Mouse (Mus musculus): ENCODE results near the gene Zfp418. TPM values are rescaled to one million over a fixed set of nuclear protein-coding genes. Genes with fewer than 3 reads are reported as not detected.
"Not testable (repeated sequence)": the region's sequence is repeated elsewhere in the genome, so short reads cannot be mapped to it uniquely, and the experiment has no call there.

The Zfp418 gene
- polyA plus RNA-seq (2015; fragmentation: Nextera tagmentation; extraction: Ambion mirVana), result 1.7 and 1.9 TPM in 2 replicates

DNA sequence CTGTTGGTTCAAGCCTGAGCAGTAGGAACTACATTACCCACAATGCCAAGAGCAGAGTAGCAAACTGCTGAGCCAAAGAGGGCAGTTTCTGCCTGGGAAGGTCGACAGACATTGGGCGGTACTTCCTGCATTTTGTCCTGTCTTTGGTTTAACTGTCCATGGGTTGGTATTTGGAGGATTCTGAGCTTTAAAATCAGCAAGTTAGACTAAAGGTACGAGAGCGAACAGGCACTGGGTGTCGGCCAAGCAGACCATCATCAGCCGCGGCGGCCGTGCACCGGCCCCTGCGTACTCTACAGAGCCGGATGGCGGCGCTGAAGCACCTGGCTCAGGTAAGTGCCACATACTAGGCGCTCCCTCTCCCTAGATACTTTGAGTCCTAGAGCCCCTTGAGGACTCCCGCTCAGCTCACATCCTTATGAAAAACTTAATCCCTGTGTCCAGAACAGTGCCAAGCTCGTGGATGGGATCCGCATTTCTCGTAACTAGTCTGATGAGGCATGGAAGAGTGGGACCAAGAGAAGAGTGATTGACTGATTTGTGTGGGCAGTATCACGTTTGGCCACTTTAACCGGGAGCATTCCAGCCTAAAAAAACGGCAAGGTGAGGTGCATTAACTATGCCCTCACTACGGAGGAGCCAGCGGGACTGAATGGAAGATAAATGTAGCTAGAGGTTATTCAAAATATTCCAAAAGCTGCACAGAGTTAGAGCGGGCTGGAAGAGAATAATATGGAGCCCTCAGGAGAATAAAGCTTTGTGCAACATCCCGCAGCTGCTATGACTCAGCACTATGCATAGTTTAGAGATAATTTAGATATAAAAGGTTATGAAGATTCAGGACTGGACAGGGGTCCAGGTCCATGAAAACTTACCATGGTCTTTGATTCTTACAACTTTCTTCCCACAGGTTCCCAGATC lies at the start of gene Zfp418:
Gene Zfp418 (plus strand): TSS at position 104 of the 921 bp plus-strand sequence.
- Histone ChIP-seq H3K4me2 (peak within 1 kb of the TSS; percentile 75), H3K27ac (peak within 1 kb of the TSS; percentile 82), H3K36me3 (peaks cover 13% of the 10 kb centered on the region), H3K4me1 (peaks cover 6% of the 10 kb centered on the region), H3K27me3 (no peaks in the 10 kb centered on the region), H3K9me3 (replicated peaks) (no peaks in the 10 kb centered on the region), H3K4me3 (replicated peaks) (peak within 1 kb of the TSS; percentile 67), H3K9ac (peak within 1 kb of the TSS; percentile 73)
- 1% methylated on average over 26 of the region's 26 CpGs for WGBS
- peak; percentile 99 for ATAC-seq (replicated peaks; ENCODE audit: low FRiP score)

- peak overlapping the region; percentile 69 for H3K4me3 ChIP-seq (replicated peaks)
- no peak overlapping the region for H3K27ac ChIP-seq
- H3K4me2 ChIP-seq, result peak overlapping the region; percentile 68
- ATAC-seq (replicated peaks; ENCODE audit: low FRiP score), result no peak
- H3K27me3 ChIP-seq, result no peaks in the 10 kb centered on the region
- peaks cover 25% of the 10 kb centered on the region for H3K36me3 ChIP-seq
- H3K4me1 ChIP-seq, result peaks cover 10% of the 10 kb centered on the region; the same call in 1 of the 2 replicates
- H3K9ac ChIP-seq, result peak overlapping the region; percentile 69; the same call in 1 of the 2 replicates
- no peaks in the 10 kb centered on the region for H3K9me3 ChIP-seq (replicated peaks)
- 56% methylated on average over 6 of the region's 6 CpGs for WGBS
These were observed 49.5 kb upstream of the Zfp418 start for GRCm38 (mm10) chr7:7121602-7121980.

- H3K4me3 ChIP-seq (replicated peaks); H3K27ac ChIP-seq; H3K4me1 ChIP-seq; ATAC-seq (replicated peaks; ENCODE audit: low FRiP score); H3K27me3 ChIP-seq; H3K9ac ChIP-seq; H3K36me3 ChIP-seq; H3K9me3 ChIP-seq (replicated peaks); H3K4me2 ChIP-seq: not testable (repeated sequence)
- WGBS, result 94% methylated on average over 15 of the region's 15 CpGs
These were observed 40.5 kb upstream of the Zfp418 start for GRCm38 (mm10) chr7:7130491-7131124.

DNA sequence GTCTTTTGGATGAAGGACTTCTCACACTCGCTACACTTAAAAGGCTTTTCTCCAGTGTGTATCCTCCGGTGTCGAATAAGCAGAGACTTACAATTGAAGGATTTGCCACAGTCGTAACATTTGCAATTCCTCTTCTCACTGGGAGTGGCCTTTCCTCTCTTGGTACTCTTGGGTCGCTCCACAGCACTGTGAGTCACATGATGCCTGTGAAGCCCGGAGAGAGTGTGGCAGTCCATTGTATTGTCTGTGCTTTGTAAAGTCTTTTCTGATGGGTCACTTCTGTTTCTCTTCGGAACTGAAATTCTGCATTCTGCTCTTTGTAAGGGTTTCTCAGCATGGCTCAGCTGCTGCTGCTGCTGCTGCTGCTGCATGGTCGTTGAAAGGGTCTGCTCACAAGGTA lies 38.4 kb upstream of the Zfp418 start:
- Histone ChIP-seq H3K27ac (no peak overlapping the region), H3K4me2 (no peak overlapping the region), H3K9me3 (replicated peaks) (no peaks in the 10 kb centered on the region), H3K27me3 (no peaks in the 10 kb centered on the region), H3K4me3 (replicated peaks) (no peak overlapping the region), H3K9ac (no peak overlapping the region), H3K36me3 (no peaks in the 10 kb centered on the region), H3K4me1 (no peaks in the 10 kb centered on the region)
- no peak for ATAC-seq (replicated peaks; ENCODE audit: low FRiP score)
- WGBS, result 86% methylated on average over 8 of the region's 8 CpGs

- Histone ChIP-seq H3K4me1 (no peaks in the 10 kb centered on the region), H3K9me3 (replicated peaks) (no peaks in the 10 kb centered on the region)
These were observed 34.7 kb upstream of the Zfp418 start, which contains the start of gene Zfp773 for GRCm38 (mm10) chr7:7136379-7136866. Gene Zfp773, minus strand, starts transcription at chr7:7136755.

DNA sequence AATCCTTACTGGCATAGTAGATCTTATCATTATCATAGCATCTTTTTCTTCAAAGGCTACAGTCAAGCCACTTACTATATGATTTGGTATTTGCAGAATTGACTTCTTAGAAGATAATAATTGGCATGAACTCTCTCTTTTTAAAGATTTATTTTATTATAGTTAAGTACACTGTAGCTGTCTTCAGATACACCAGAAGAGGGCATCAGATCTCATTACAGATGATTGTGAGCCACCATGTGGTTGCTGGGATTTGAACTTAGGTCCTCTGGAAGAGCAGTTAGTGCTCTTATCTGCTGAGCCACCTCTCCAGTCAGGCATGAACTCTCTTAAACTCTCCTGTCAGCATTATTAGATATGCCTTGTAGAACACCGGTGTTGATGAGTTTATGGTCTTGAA lies 26.9 kb upstream of the Zfp418 start:
- Histone ChIP-seq H3K4me1 (no peaks in the 10 kb centered on the region), H3K9me3 (replicated peaks) (no peaks in the 10 kb centered on the region), H3K36me3 (no peaks in the 10 kb centered on the region), H3K27me3 (no peaks in the 10 kb centered on the region), H3K27ac (no peak overlapping the region), H3K4me3 (replicated peaks) (no peak overlapping the region), H3K9ac (no peak overlapping the region), H3K4me2 (no peak overlapping the region)
- ATAC-seq (replicated peaks; ENCODE audit: low FRiP score), result no peak
- 81% methylated on average over 1 of the region's 1 CpGs for WGBS

More at GRCm38 (mm10) chr7:7136379-7136866, 34.7 kb upstream of the Zfp418 start, which contains the start of gene Zfp773:
- peak within 1 kb of the TSS; percentile 53 for H3K4me3 ChIP-seq (replicated peaks)
- WGBS, result 5% methylated on average over 16 of the region's 16 CpGs
- H3K27me3 ChIP-seq, result no peaks in the 10 kb centered on the region
- H3K4me2 ChIP-seq, result peak within 1 kb of the TSS; percentile 57
- ATAC-seq (replicated peaks; ENCODE audit: low FRiP score), result peak; percentile 99
- peak within 1 kb of the TSS; percentile 44 for H3K9ac ChIP-seq
- no peaks in the 10 kb centered on the region for H3K36me3 ChIP-seq
- no peak within 1 kb of the TSS for H3K27ac ChIP-seq

DNA sequence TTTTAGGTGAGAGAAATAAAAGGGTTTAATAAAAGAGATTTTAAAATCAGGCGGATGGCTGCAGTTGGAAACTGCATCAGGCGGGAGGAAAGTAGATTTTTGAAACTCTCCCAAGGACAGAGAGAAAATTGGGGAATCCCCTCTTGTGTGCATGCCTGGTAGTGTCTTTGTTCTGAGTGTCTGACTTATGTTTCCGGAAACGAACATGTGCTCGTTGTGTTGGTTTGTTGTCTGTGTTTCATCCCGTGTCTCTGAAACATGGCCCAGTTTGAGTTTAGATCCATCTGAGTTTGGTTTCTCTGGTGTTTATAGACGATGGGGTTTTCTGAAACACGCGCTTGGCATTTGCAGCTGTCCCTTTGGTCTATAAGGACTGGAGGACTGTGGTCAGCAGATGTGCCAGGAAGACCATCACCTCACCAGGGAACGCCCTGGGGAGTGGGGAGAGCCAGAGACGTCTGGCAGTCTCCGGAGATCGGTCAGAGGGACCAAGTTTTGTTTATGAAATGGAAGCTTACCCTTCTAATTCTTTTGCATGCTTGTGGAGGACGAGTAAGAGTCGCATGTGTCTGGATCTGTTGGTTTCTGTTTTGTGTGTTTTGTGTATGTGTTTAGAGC lies 25.0 kb upstream of the Zfp418 start:
- no peak overlapping the region for H3K9ac ChIP-seq
- no peaks in the 10 kb centered on the region for H3K36me3 ChIP-seq
- 92% methylated on average over 15 of the region's 15 CpGs for WGBS
- H3K4me3 ChIP-seq (replicated peaks), result no peak overlapping the region
- no peak overlapping the region for H3K4me2 ChIP-seq
- no peaks in the 10 kb centered on the region for H3K27me3 ChIP-seq
- H3K4me1 ChIP-seq, result no peaks in the 10 kb centered on the region
- H3K27ac ChIP-seq, result no peak overlapping the region
- no peak for ATAC-seq (replicated peaks; ENCODE audit: low FRiP score)
- no peaks in the 10 kb centered on the region for H3K9me3 ChIP-seq (replicated peaks)

DNA sequence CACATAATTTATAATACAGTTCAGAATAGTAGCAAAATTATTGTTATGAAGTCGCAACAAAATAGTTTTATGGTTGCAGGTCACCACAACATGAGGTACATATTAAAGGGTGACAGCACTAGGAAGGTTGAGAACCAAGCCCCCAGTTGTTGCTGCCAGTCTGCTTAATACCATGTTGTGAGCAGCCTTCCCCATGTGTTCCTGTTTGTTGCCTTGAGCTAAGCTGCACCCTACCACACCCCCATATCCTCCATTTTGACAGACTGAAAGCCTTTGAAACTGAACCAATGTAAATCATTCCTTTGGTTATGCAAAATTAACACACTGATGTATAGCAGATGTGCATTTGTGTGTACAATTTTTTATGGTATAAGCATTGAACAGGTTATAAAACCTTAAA lies 14.8 kb downstream of the Zfp418 start:
- Histone ChIP-seq H3K4me2 (no peak overlapping the region), H3K4me1 (no peaks in the 10 kb centered on the region), H3K9ac (no peak overlapping the region), H3K27me3 (no peaks in the 10 kb centered on the region), H3K9me3 (replicated peaks) (no peaks in the 10 kb centered on the region), H3K4me3 (replicated peaks) (no peak overlapping the region), H3K27ac (no peak overlapping the region), H3K36me3 (peaks cover 25% of the 10 kb centered on the region)
- no peak for ATAC-seq (replicated peaks; ENCODE audit: low FRiP score)
- 93% methylated on average over 1 of the region's 1 CpGs for WGBS

GRCm38 (mm10) chr7:7187417-7188190 lies 16.5 kb downstream of the Zfp418 start:
- peak; percentile 77 for ATAC-seq (replicated peaks; ENCODE audit: low FRiP score)
- Histone ChIP-seq H3K27ac (no peak overlapping the region), H3K4me3 (replicated peaks) (peak overlapping the region; percentile 65), H3K9me3 (replicated peaks) (no peaks in the 10 kb centered on the region), H3K4me2 (peak overlapping the region; percentile 59), H3K4me1 (no peaks in the 10 kb centered on the region), H3K27me3 (no peaks in the 10 kb centered on the region), H3K36me3 (peaks cover 9% of the 10 kb centered on the region), H3K9ac (no peak overlapping the region)
- 36% methylated on average over 13 of the region's 13 CpGs for WGBS

GRCm38 (mm10) chr7:7188191-7188942 lies 17.2 kb downstream of the Zfp418 start:
- H3K4me1 ChIP-seq, result no peaks in the 10 kb centered on the region
- 0 out of 2 replicates have a peak, but pooled peaks cover 1% of the 10 kb centered on the region for H3K36me3 ChIP-seq
- H3K27me3 ChIP-seq, result no peaks in the 10 kb centered on the region
- ATAC-seq (replicated peaks; ENCODE audit: low FRiP score), result peak; percentile 97
- H3K9me3 ChIP-seq (replicated peaks), result no peaks in the 10 kb centered on the region
- WGBS, result 10% methylated on average over 18 of the region's 18 CpGs
- no peak overlapping the region for H3K27ac ChIP-seq
- H3K9ac ChIP-seq, result no peak overlapping the region
- peak overlapping the region; percentile 65 for H3K4me3 ChIP-seq (replicated peaks)
- H3K4me2 ChIP-seq, result peak overlapping the region; percentile 59

Measured in kidney, embryonic 15.5 days (tissue).